In genomic region chr3:157952716-157953115, GRCm38 (mm10) we compare ENCODE assay signal across 24 mouse cellular contexts. TPM values are rescaled to one million over a fixed set of nuclear protein-coding genes. Genes with fewer than 3 reads are reported as not detected.
DNase-seq lines count a peak whose midpoint lies in the region; ATAC-seq and TF ChIP-seq lines count a peak whose summit lies in the region.
"Had no signal": no experiment of that assay in that cellular context is flagged by ENCODE, and none has a peak within 500 bp of the region (broad histone marks: within the 10 kb centered on the region; RNA-seq: fewer than 3 reads in every experiment).

No protein-coding gene starts in this region.

- H3K4me2 ChIP-seq in kidney, postnatal 0 days (ENCODE audit: low read length): no peak overlapping the region
- H3K4me2 ChIP-seq in kidney, embryonic 14.5 days (replicated peaks; ENCODE audit: low read depth, low read length): no peak overlapping the region
- H3K4me2 ChIP-seq in liver, postnatal 0 days (ENCODE audit: low read depth, low read length): no peak overlapping the region
- no peak overlapping the region for H3K4me2 ChIP-seq in liver, embryonic 11.5 days
- H3K4me2 ChIP-seq: embryonic facial prominence, embryonic 12.5 days; forebrain, embryonic 13.5 days; forebrain, embryonic 15.5 days had no signal

- H3K9me3 ChIP-seq in kidney, postnatal 0 days (replicated peaks; ENCODE audit: low read length): no peaks in the 10 kb centered on the region
- no peaks in the 10 kb centered on the region for H3K9me3 ChIP-seq in kidney, embryonic 14.5 days (ENCODE audit: control insufficient read depth, low read length)
- H3K9me3 ChIP-seq in liver, postnatal 0 days (ENCODE audit: low read length): no peaks in the 10 kb centered on the region
- H3K9me3 ChIP-seq in liver, embryonic 11.5 days (ENCODE audit: control insufficient read depth, low read length): no peaks in the 10 kb centered on the region
- H3K9me3 ChIP-seq: embryonic facial prominence, embryonic 10.5 days; embryonic facial prominence, embryonic 12.5 days; forebrain, embryonic 13.5 days; forebrain, embryonic 15.5 days; G1E had no signal

- TF ChIP-seq EP300 in liver, postnatal 0 days (IDR thresholded peaks at IDR 0.05; ENCODE audit: low read depth): no peak

- H3K27me3 ChIP-seq in kidney, adult 2 months (replicated peaks; ENCODE audit: control insufficient read depth, insufficient read depth, low read length): no peaks in the 10 kb centered on the region; the same call in 1 of the 2 replicates
- no peaks in the 10 kb centered on the region for H3K27me3 ChIP-seq in kidney, postnatal 0 days (ENCODE audit: insufficient read depth, low read length)
- H3K27me3 ChIP-seq in kidney, embryonic 14.5 days (ENCODE audit: control insufficient read depth, insufficient read depth, low read length): no peaks in the 10 kb centered on the region
- H3K27me3 ChIP-seq in liver, postnatal 0 days (ENCODE audit: insufficient read depth, low read length): no peaks in the 10 kb centered on the region
- H3K27me3 ChIP-seq in liver, embryonic 11.5 days (replicated peaks; ENCODE audit: control insufficient read depth, insufficient read depth, low read length): no peaks in the 10 kb centered on the region
- H3K27me3 ChIP-seq: CH12.LX; embryonic facial prominence, embryonic 12.5 days; forebrain, embryonic 13.5 days; forebrain, embryonic 15.5 days; Patski had no signal

- H3K4me3 ChIP-seq in kidney, adult 2 months (ENCODE audit: insufficient read depth, low read depth, low read length): no peak overlapping the region
- H3K4me3 ChIP-seq in kidney, postnatal 0 days (replicated peaks; ENCODE audit: low read depth, low read length): no peak overlapping the region
- H3K4me3 ChIP-seq in kidney, embryonic 14.5 days (ENCODE audit: low read length): no peak overlapping the region
- H3K4me3 ChIP-seq in liver, postnatal 0 days (ENCODE audit: low read depth, low read length): no peak overlapping the region
- H3K4me3 ChIP-seq in liver, embryonic 11.5 days (ENCODE audit: low read depth, low read length): no peak overlapping the region
- H3K4me3 ChIP-seq: embryonic facial prominence, embryonic 10.5 days; embryonic facial prominence, embryonic 12.5 days; forebrain, embryonic 13.5 days; forebrain, embryonic 15.5 days had no signal

- TF ChIP-seq CTCF in kidney, adult 2 months (conservative IDR thresholded peaks at IDR 0.05; ENCODE audit: insufficient read depth, insufficient read length, low read depth, low read length): no peak
- TF ChIP-seq CTCF in kidney, postnatal 0 days (IDR thresholded peaks at IDR 0.05; ENCODE audit: low read depth): no peak
- no peak for TF ChIP-seq CTCF in liver, postnatal 0 days (IDR thresholded peaks at IDR 0.05; ENCODE audit: low read depth)

- no peak for TF ChIP-seq POLR2A in kidney, adult 2 months (IDR thresholded peaks at IDR 0.05; ENCODE audit: low read depth, low read length)

- H3K9ac ChIP-seq in kidney, postnatal 0 days (ENCODE audit: low read depth, low read length): no peak overlapping the region
- no peak overlapping the region for H3K9ac ChIP-seq in kidney, embryonic 14.5 days (ENCODE audit: low read depth, low read length)
- H3K9ac ChIP-seq in liver, postnatal 0 days (replicated peaks): no peak overlapping the region; the same call in 1 of the 2 replicates
- H3K9ac ChIP-seq in liver, embryonic 11.5 days (ENCODE audit: low read depth, low read length): no peak overlapping the region
- H3K9ac ChIP-seq: embryonic facial prominence, embryonic 12.5 days; forebrain, embryonic 13.5 days; forebrain, embryonic 15.5 days had no signal

- ATAC-seq in kidney, postnatal 0 days (replicated peaks; ENCODE audit: low FRiP score, low read depth): no peak
- no peak for ATAC-seq in kidney, embryonic 14.5 days (ENCODE audit: low FRiP score, low TSS enrichment)
- no peak for ATAC-seq in liver, postnatal 0 days
- no peak for ATAC-seq in liver, embryonic 11.5 days (replicated peaks; ENCODE audit: low FRiP score)
- ATAC-seq: activated CD4-positive, CD25-positive, alpha-beta regulatory T cell, adult 4 months; CD4-positive, CD25-positive, alpha-beta regulatory T cell, adult 4 months; forebrain, embryonic 13.5 days; forebrain, embryonic 15.5 days; Patski had no signal

- peak overlapping the region; percentile 86 for H3K27ac ChIP-seq in kidney, adult 2 months (ENCODE audit: insufficient read depth, low read depth, low read length)
- H3K27ac ChIP-seq in kidney, postnatal 0 days: no peak overlapping the region
- no peak overlapping the region for H3K27ac ChIP-seq in kidney, embryonic 14.5 days (ENCODE audit: low read depth, low read length)
- 0 out of 2 replicates have a peak overlapping the region, but pooled peaks have one; percentile 51 for H3K27ac ChIP-seq in liver, postnatal 0 days (ENCODE audit: low read depth)
- H3K27ac ChIP-seq in liver, embryonic 11.5 days (ENCODE audit: low read depth, low read length): no peak overlapping the region
- H3K27ac ChIP-seq: embryonic facial prominence, embryonic 10.5 days; embryonic facial prominence, embryonic 12.5 days; forebrain, embryonic 13.5 days; forebrain, embryonic 15.5 days had no signal

- no peaks in the 10 kb centered on the region for H3K36me3 ChIP-seq in kidney, adult 2 months (ENCODE audit: control insufficient read depth, insufficient read depth, low read length)
- H3K36me3 ChIP-seq in kidney, postnatal 0 days (ENCODE audit: insufficient read depth, low read length): no peaks in the 10 kb centered on the region
- H3K36me3 ChIP-seq in kidney, embryonic 14.5 days (ENCODE audit: control insufficient read depth, insufficient read depth, low read length): no peaks in the 10 kb centered on the region
- 0 out of 2 replicates have a peak, but pooled peaks cover 4% of the 10 kb centered on the region for H3K36me3 ChIP-seq in liver, postnatal 0 days (replicated peaks; ENCODE audit: insufficient read depth, low read length)
- no peaks in the 10 kb centered on the region for H3K36me3 ChIP-seq in liver, embryonic 11.5 days (ENCODE audit: control insufficient read depth, insufficient read depth, low read length)
- H3K36me3 ChIP-seq: embryonic facial prominence, embryonic 12.5 days; forebrain, embryonic 15.5 days had no signal

- WGBS in kidney, adult 2 months: 57% methylated on average over 2 of the region's 2 CpGs
- WGBS in kidney, postnatal 0 days: 71% methylated on average over 2 of the region's 2 CpGs
- 85% methylated on average over 2 of the region's 2 CpGs for WGBS in kidney, embryonic 14.5 days
- 60% methylated on average over 2 of the region's 2 CpGs for WGBS in liver, postnatal 0 days (ENCODE audit: insufficient replicate concordance)
- WGBS in liver, embryonic 11.5 days: 83% methylated on average over 2 of the region's 2 CpGs

- H3K4me1 ChIP-seq in kidney, adult 2 months (ENCODE audit: control insufficient read depth, insufficient read depth, low read length): peaks cover 13% of the 10 kb centered on the region
- peaks cover 3% of the 10 kb centered on the region; the same call in 1 of the 2 replicates for H3K4me1 ChIP-seq in kidney, postnatal 0 days (replicated peaks; ENCODE audit: insufficient read depth, low read length)
- H3K4me1 ChIP-seq in kidney, embryonic 14.5 days (ENCODE audit: control insufficient read depth, insufficient read depth, low read length): peaks cover 7% of the 10 kb centered on the region; the same call in 1 of the 2 replicates
- H3K4me1 ChIP-seq in liver, postnatal 0 days (ENCODE audit: insufficient read depth): peaks cover 10% of the 10 kb centered on the region
- H3K4me1 ChIP-seq in liver, embryonic 11.5 days (replicated peaks; ENCODE audit: control insufficient read depth, insufficient read depth, low read length): 0 out of 2 replicates have a peak, but pooled peaks cover 3% of the 10 kb centered on the region

- peak; percentile 54 for DNase-seq in kidney, adult 2 months
- DNase-seq in kidney, postnatal 4 days: no peak
- DNase-seq in kidney, postnatal 0 days (ENCODE audit: low spot score): peak; percentile 4
- no peak for DNase-seq in liver, postnatal 0 days
- DNase-seq in liver, embryonic 11.5 days (ENCODE audit: low spot score): no peak
- DNase-seq: adrenal gland, adult 8-10 months; adrenal gland, postnatal 14 days; adrenal gland, postnatal 36 days; B cell, adult 2 months; cerebellum, adult 11-12 months; cerebellum, adult 2 months; cerebellum, adult 9-10 months; cerebellum, postnatal 10 days; cerebellum, postnatal 25 days had no signal

RNA-seq across cellular contexts. Expression of gene Ankrd13c, which starts 5.7 kb away (rescaled TPM):
- polyA plus RNA-seq in kidney, adult 2 months (2012; rRNA removed): 63.1 and 73.4 TPM in 2 replicates
- polyA plus RNA-seq in kidney, postnatal 0 days (2015; fragmentation: Nextera tagmentation; extraction: Ambion mirVana): 31.9 and 33.0 TPM in 2 replicates
- 21.7 and 26.4 TPM in 2 replicates for polyA plus RNA-seq in kidney, embryonic 14.5 days (2014; fragmentation: Nextera tagmentation; extraction: Ambion mirVana)
- 6.8 and 6.9 TPM in 2 replicates for polyA plus RNA-seq in liver, postnatal 0 days (2015; fragmentation: Nextera tagmentation; extraction: Ambion mirVana)
- polyA plus RNA-seq in liver, embryonic 11.5 days (2014; fragmentation: Nextera tagmentation; extraction: Ambion mirVana): 26.5 and 28.6 TPM in 2 replicates

RNA-seq across cellular contexts. Expression of gene Cth, which starts 27.8 kb away (rescaled TPM):
- 147 and 153 TPM in 2 replicates for polyA plus RNA-seq in kidney, adult 2 months (2012; rRNA removed)
- polyA plus RNA-seq in kidney, postnatal 0 days (2015; fragmentation: Nextera tagmentation; extraction: Ambion mirVana): 76.8 and 83.6 TPM in 2 replicates
- polyA plus RNA-seq in kidney, embryonic 14.5 days (2014; fragmentation: Nextera tagmentation; extraction: Ambion mirVana): 32.6 and 33.8 TPM in 2 replicates
- polyA plus RNA-seq in liver, postnatal 0 days (2015; fragmentation: Nextera tagmentation; extraction: Ambion mirVana): 190 and 195 TPM in 2 replicates
- 31.6 and 35.6 TPM in 2 replicates for polyA plus RNA-seq in liver, embryonic 11.5 days (2014; fragmentation: Nextera tagmentation; extraction: Ambion mirVana)
- polyA plus RNA-seq: CD4-positive, CD25-positive, alpha-beta regulatory T cell, adult 4 months; G1E had no signal

Comparison
In these comparisons a context has a peak if more than half of its experiments do, and no peak if none do; other contexts are left out.
1. DNase-seq: peak in kidney, adult 2 months (single experiment) and kidney, postnatal 0 days (single experiment); none in kidney, postnatal 4 days (0 of 2), liver, postnatal 0 days (single experiment) and liver, embryonic 11.5 days (single experiment).
2. H3K27ac ChIP-seq: peak in kidney, adult 2 months (single experiment) and liver, postnatal 0 days (single experiment); none in kidney, postnatal 0 days (single experiment), kidney, embryonic 14.5 days (single experiment) and liver, embryonic 11.5 days (single experiment).